Mouse (Mus musculus) hindbrain, embryonic 13.5 days (tissue): Measurements from ENCODE around the gene Mslnl. TPM values are rescaled to one million over a fixed set of nuclear protein-coding genes. Genes with fewer than 3 reads are reported as not detected.

Source experiments
- ATAC-seq: fragments of 200-750 bp; cut with Nextera tagmentation; 2 replicates; pipeline ENCODE4 v1.8.0; 2017; ENCODE audit warnings: moderate TSS enrichment; ENCODE audit not compliant: low FRiP score
- H3K27ac ChIP-seq: fragments of 300-500 bp; sonication (generic); 2 replicates; pipeline ENCODE4 v1.5.1; 2015; ENCODE audit warnings: inconsistent platforms, mild to moderate bottlenecking, moderate library complexity
- H3K27me3 ChIP-seq: fragments of 300-500 bp; sonication (generic); 2 replicates; pipeline ENCODE4 v1.6.1; 2015; ENCODE audit warnings: mild to moderate bottlenecking, inconsistent platforms
- H3K36me3 ChIP-seq: fragments of 300-500 bp; sonication (generic); 2 replicates; pipeline ENCODE4 v1.6.1; 2015; ENCODE audit warnings: mild to moderate bottlenecking, inconsistent platforms
- H3K4me1 ChIP-seq: fragments of 300-500 bp; sonication (generic); replicated peaks from 2 replicates; pipeline ENCODE4 v1.6.1; 2015; ENCODE audit warnings: inconsistent platforms
- H3K4me2 ChIP-seq: fragments of 300-500 bp; sonication (generic); 2 replicates; pipeline ENCODE4 v1.6.1; 2015; ENCODE audit warnings: inconsistent platforms, mild to moderate bottlenecking, moderate library complexity
- H3K4me3 ChIP-seq: fragments of 300-500 bp; sonication (generic); 2 replicates; pipeline ENCODE4 v1.5.1; 2015; ENCODE audit warnings: mild to moderate bottlenecking, inconsistent platforms
- H3K9ac ChIP-seq: fragments of 300-500 bp; sonication (generic); 2 replicates; pipeline ENCODE4 v1.6.1; 2015; ENCODE audit warnings: mild to moderate bottlenecking, inconsistent platforms
- H3K9me3 ChIP-seq: fragments of 300-500 bp; sonication (generic); 2 replicates; pipeline ENCODE4 v1.6.1; 2016; ENCODE audit warnings: inconsistent platforms
- WGBS: fragments of 180-500 bp; shearing (Covaris S2); methylation state at CpG from one replicate; pipeline ENCODE4 v1.1.7; 2015; 5-methylcytosine and 5-hydroxymethylcytosine counted together
- polyA plus RNA-seq: library from polyadenylated mRNA; unstranded; fragments of >200 nt; fragmentation: Nextera tagmentation; extraction: Ambion mirVana; gene quantifications from 2 replicates; pipeline ENCODE4 v1.2.1, GENCODE M21; 2015

Mslnl gene
- polyA plus RNA-seq, 1 experiment from 2014 or later, result not detected

GRCm38 (mm10) chr17:25749314-25749713 lies 13.5 kb downstream of the Mslnl start:
- no peak for ATAC-seq
- Histone ChIP-seq H3K9ac (no peak overlapping the region), H3K4me3 (no peak overlapping the region), H3K9me3 (no peaks in the 10 kb centered on the region), H3K36me3 (no peaks in the 10 kb centered on the region), H3K4me1 (peaks cover 7% of the 10 kb centered on the region), H3K27me3 (peaks cover 18% of the 10 kb centered on the region; the same call in 1 of the 2 replicates), H3K27ac (no peak overlapping the region), H3K4me2 (no peak overlapping the region)
- 82% methylated on average over 6 of the region's 6 CpGs for WGBS

GRCm38 (mm10) chr17:25751446-25751845 lies 15.6 kb downstream of the Mslnl start:
- Histone ChIP-seq H3K4me3 (no peak overlapping the region), H3K9me3 (no peaks in the 10 kb centered on the region), H3K9ac (no peak overlapping the region), H3K27ac (no peak overlapping the region), H3K4me2 (no peak overlapping the region), H3K27me3 (peaks cover 20% of the 10 kb centered on the region; the same call in 1 of the 2 replicates), H3K4me1 (peaks cover 7% of the 10 kb centered on the region), H3K36me3 (no peaks in the 10 kb centered on the region)
- WGBS, result 65% methylated on average over 5 of the region's 5 CpGs
- ATAC-seq, result no peak

- WGBS, result 84% methylated on average over 9 of the region's 9 CpGs
- Histone ChIP-seq H3K27me3 (peaks cover 39% of the 10 kb centered on the region), H3K27ac (no peak within 1 kb of the TSS), H3K9ac (no peak within 1 kb of the TSS), H3K9me3 (no peaks in the 10 kb centered on the region), H3K36me3 (no peaks in the 10 kb centered on the region), H3K4me2 (no peak within 1 kb of the TSS), H3K4me3 (no peak within 1 kb of the TSS), H3K4me1 (peaks cover 7% of the 10 kb centered on the region)
- no peak for ATAC-seq
These were observed 18.4 kb downstream of the Mslnl start, which contains the start of gene Msln for GRCm38 (mm10) chr17:25754241-25754640. Msln (minus strand) TSS chr17:25754378.

GRCm38 (mm10) chr17:25755086-25755485 lies 19.2 kb downstream of the Mslnl start:
- H3K4me1 ChIP-seq, result peaks cover 7% of the 10 kb centered on the region
- 82% methylated on average over 4 of the region's 4 CpGs for WGBS
- no peak overlapping the region for H3K27ac ChIP-seq
- ATAC-seq, result no peak
- peaks cover 40% of the 10 kb centered on the region for H3K27me3 ChIP-seq
- no peaks in the 10 kb centered on the region for H3K36me3 ChIP-seq
- no peaks in the 10 kb centered on the region for H3K9me3 ChIP-seq
- H3K4me2 ChIP-seq, result no peak overlapping the region
- H3K9ac ChIP-seq, result no peak overlapping the region
- no peak overlapping the region for H3K4me3 ChIP-seq

- no peak for ATAC-seq
- 60% methylated on average over 4 of the region's 4 CpGs for WGBS
These were observed 20.0 kb downstream of the Mslnl start for GRCm38 (mm10) chr17:25755627-25756377.

GRCm38 (mm10) chr17:25756378-25757242 lies 20.8 kb downstream of the Mslnl start:
- H3K4me1 ChIP-seq, result peaks cover 3% of the 10 kb centered on the region
- H3K36me3 ChIP-seq, result no peaks in the 10 kb centered on the region
- no peak overlapping the region for H3K4me3 ChIP-seq
- no peak overlapping the region for H3K9ac ChIP-seq
- no peak for ATAC-seq
- H3K27ac ChIP-seq, result no peak overlapping the region
- 83% methylated on average over 9 of the region's 9 CpGs for WGBS
- no peak overlapping the region for H3K4me2 ChIP-seq
- no peaks in the 10 kb centered on the region for H3K9me3 ChIP-seq
- H3K27me3 ChIP-seq, result peaks cover 41% of the 10 kb centered on the region

More at GRCm38 (mm10) chr17:25755627-25756377, 20.0 kb downstream of the Mslnl start:
- Histone ChIP-seq H3K4me3 (no peak overlapping the region), H3K9ac (no peak overlapping the region), H3K27me3 (peaks cover 40% of the 10 kb centered on the region), H3K9me3 (no peaks in the 10 kb centered on the region), H3K4me1 (peaks cover 7% of the 10 kb centered on the region), H3K36me3 (no peaks in the 10 kb centered on the region), H3K27ac (no peak overlapping the region), H3K4me2 (no peak overlapping the region)

GRCm38 (mm10) chr17:25757691-25758090 lies 21.8 kb downstream of the Mslnl start:
- H3K4me1 ChIP-seq, result no peaks in the 10 kb centered on the region
- H3K36me3 ChIP-seq, result no peaks in the 10 kb centered on the region
- ATAC-seq, result no peak
- H3K27ac ChIP-seq, result no peak overlapping the region
- H3K4me2 ChIP-seq, result no peak overlapping the region
- no peaks in the 10 kb centered on the region for H3K9me3 ChIP-seq
- WGBS, result 75% methylated on average over 3 of the region's 3 CpGs
- peaks cover 43% of the 10 kb centered on the region for H3K27me3 ChIP-seq
- H3K4me3 ChIP-seq, result no peak overlapping the region
- no peak overlapping the region for H3K9ac ChIP-seq

- no peak for ATAC-seq
- H3K4me1 ChIP-seq, result no peaks in the 10 kb centered on the region
- H3K36me3 ChIP-seq, result no peaks in the 10 kb centered on the region
- no peak overlapping the region for H3K9ac ChIP-seq
- no peaks in the 10 kb centered on the region for H3K9me3 ChIP-seq
- no peak overlapping the region for H3K27ac ChIP-seq
- H3K27me3 ChIP-seq, result peaks cover 28% of the 10 kb centered on the region
- no peak overlapping the region for H3K4me2 ChIP-seq
- H3K4me3 ChIP-seq, result no peak overlapping the region
- 81% methylated on average over 8 of the region's 8 CpGs for WGBS
These were observed 24.3 kb downstream of the Mslnl start for GRCm38 (mm10) chr17:25760148-25760547.

GRCm38 (mm10) chr17:25761561-25761970 lies 25.7 kb downstream of the Mslnl start:
- Histone ChIP-seq H3K27ac (no peak overlapping the region), H3K27me3 (peaks cover 30% of the 10 kb centered on the region), H3K4me2 (no peak overlapping the region), H3K9me3 (no peaks in the 10 kb centered on the region), H3K9ac (no peak overlapping the region), H3K36me3 (no peaks in the 10 kb centered on the region), H3K4me3 (no peak overlapping the region), H3K4me1 (peaks cover 3% of the 10 kb centered on the region; the same call in 1 of the 2 replicates)
- no peak for ATAC-seq
- WGBS, result 42% methylated on average over 4 of the region's 4 CpGs

GRCm38 (mm10) chr17:25762591-25762990 lies 26.7 kb downstream of the Mslnl start:
- H3K4me3 ChIP-seq, result no peak overlapping the region
- no peak overlapping the region for H3K27ac ChIP-seq
- H3K27me3 ChIP-seq, result peaks cover 33% of the 10 kb centered on the region
- H3K36me3 ChIP-seq, result no peaks in the 10 kb centered on the region
- no peak for ATAC-seq
- no peak overlapping the region for H3K4me2 ChIP-seq
- H3K4me1 ChIP-seq, result peaks cover 3% of the 10 kb centered on the region; the same call in 1 of the 2 replicates
- H3K9ac ChIP-seq, result no peak overlapping the region
- no peaks in the 10 kb centered on the region for H3K9me3 ChIP-seq
- WGBS, result 35% methylated on average over 3 of the region's 3 CpGs

GRCm38 (mm10) chr17:25765886-25766285 lies 30.0 kb downstream of the Mslnl start:
- 42% methylated on average over 5 of the region's 5 CpGs for WGBS
- peaks cover 3% of the 10 kb centered on the region; the same call in 1 of the 2 replicates for H3K4me1 ChIP-seq

GRCm38 (mm10) chr17:25769331-25769730 lies 33.5 kb downstream of the Mslnl start:
- WGBS, result 60% methylated on average over 9 of the region's 9 CpGs
- Histone ChIP-seq H3K27ac (no peak overlapping the region), H3K9ac (no peak overlapping the region), H3K4me2 (no peak overlapping the region), H3K36me3 (no peaks in the 10 kb centered on the region), H3K4me3 (no peak overlapping the region), H3K4me1 (peaks cover 9% of the 10 kb centered on the region), H3K9me3 (no peaks in the 10 kb centered on the region), H3K27me3 (peaks cover 32% of the 10 kb centered on the region)
- no peak for ATAC-seq

More at GRCm38 (mm10) chr17:25765886-25766285, 30.0 kb downstream of the Mslnl start:
- H3K27me3 ChIP-seq, result peaks cover 35% of the 10 kb centered on the region
- no peaks in the 10 kb centered on the region for H3K9me3 ChIP-seq
- H3K36me3 ChIP-seq, result no peaks in the 10 kb centered on the region
- no peak for ATAC-seq
- no peak overlapping the region for H3K4me3 ChIP-seq
- no peak overlapping the region for H3K4me2 ChIP-seq
- no peak overlapping the region for H3K9ac ChIP-seq
- H3K27ac ChIP-seq, result no peak overlapping the region
